Mouse (Mus musculus) liver, embryonic 13.5 days (tissue): ENCODE measurements around the gene Pde6g. TPM values are rescaled to one million over a fixed set of nuclear protein-coding genes. Genes with fewer than 3 reads are reported as not detected.

Experiments used
- ATAC-seq: fragments of 200-750 bp; cut with Nextera tagmentation; 2 replicates; pipeline ENCODE4 v1.8.0; 2017; ENCODE audit warnings: low read depth, mild to moderate bottlenecking, moderate number of reproducible peaks, moderate library complexity
- DNase-seq: peaks from one replicate; pipeline ENCODE4 v3.0.0; 2022
- H3K27ac ChIP-seq: fragments of 300-500 bp; sonication (generic); 2 replicates; pipeline ENCODE4 v1.5.1; 2015; ENCODE audit warnings: moderate library complexity, mild to moderate bottlenecking, inconsistent platforms
- H3K27me3 ChIP-seq: fragments of 300-500 bp; sonication (generic); 2 replicates; pipeline ENCODE4 v1.6.1; 2015; ENCODE audit warnings: mild to moderate bottlenecking, inconsistent platforms
- H3K36me3 ChIP-seq: fragments of 300-500 bp; sonication (generic); 2 replicates; pipeline ENCODE4 v1.6.1; 2015; ENCODE audit warnings: mild to moderate bottlenecking, inconsistent platforms
- H3K4me1 ChIP-seq: fragments of 300-500 bp; sonication (generic); replicated peaks from 2 replicates; pipeline ENCODE4 v1.6.1; 2015; ENCODE audit warnings: inconsistent platforms
- H3K4me2 ChIP-seq: fragments of 300-500 bp; sonication (generic); 2 replicates; pipeline ENCODE4 v1.6.1; 2015; ENCODE audit warnings: inconsistent platforms, mild to moderate bottlenecking, moderate library complexity
- H3K4me3 ChIP-seq: fragments of 300-500 bp; sonication (generic); replicated peaks from 2 replicates; pipeline ENCODE4 v1.5.1; 2015; ENCODE audit warnings: mild to moderate bottlenecking, inconsistent platforms
- H3K9ac ChIP-seq: fragments of 300-500 bp; sonication (generic); 2 replicates; pipeline ENCODE4 v1.6.1; 2015; ENCODE audit warnings: mild to moderate bottlenecking, inconsistent platforms
- H3K9me3 ChIP-seq: fragments of 300-500 bp; sonication (generic); replicated peaks from 2 replicates; pipeline ENCODE4 v1.6.1; 2016; ENCODE audit warnings: inconsistent platforms
- WGBS: fragments of 180-500 bp; shearing (Covaris S2); methylation state at CpG from one replicate; pipeline ENCODE4 v1.1.7; 2015; ENCODE audit not compliant: insufficient replicate concordance; 5-methylcytosine and 5-hydroxymethylcytosine counted together
- polyA plus RNA-seq: library from polyadenylated mRNA; unstranded; fragments of >200 nt; fragmentation: Nextera tagmentation; extraction: Ambion mirVana; gene quantifications from 2 replicates; pipeline ENCODE4 v1.2.1, GENCODE M21; 2015

Pde6g gene
- polyA plus RNA-seq, 1 experiment from 2014 or later = 0.12 TPM

DNA sequence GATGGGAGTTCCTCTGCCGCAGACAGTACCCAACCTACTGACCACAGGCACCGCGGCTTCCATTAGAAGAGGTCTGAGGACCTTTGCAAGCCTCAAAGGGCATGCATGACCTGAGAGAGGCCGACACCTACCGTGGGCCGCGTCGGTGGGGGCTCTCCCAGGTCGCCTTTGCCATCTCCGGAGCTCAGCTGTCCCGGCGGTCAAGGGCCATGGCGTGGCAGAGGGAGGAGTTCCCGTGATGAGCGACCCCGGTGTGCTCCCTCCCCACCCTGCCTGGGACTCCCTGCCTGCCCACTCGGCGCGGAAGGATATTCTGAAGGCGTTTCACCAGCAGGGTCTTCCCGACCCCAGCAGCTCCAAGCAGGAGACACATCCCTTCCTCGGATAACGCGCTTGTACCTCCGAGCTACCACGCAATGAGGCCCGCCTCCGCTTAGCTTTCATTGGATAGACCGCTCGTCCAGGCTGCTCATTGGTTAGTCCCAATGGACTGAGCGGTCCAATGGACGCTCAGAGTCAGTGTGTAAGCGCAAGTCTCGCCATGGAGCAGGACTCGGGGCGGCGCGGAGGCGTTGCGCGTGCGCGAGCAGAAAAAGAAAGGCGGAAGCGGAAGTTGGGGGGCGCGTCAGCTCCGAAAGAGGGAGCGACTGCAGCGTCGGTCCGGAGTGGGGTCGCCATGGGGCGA lies 13.9 kb upstream of the Pde6g start, which contains the start of gene Arl16:
Gene Arl16, minus strand, starts transcription at position 557 of the 685 bp plus-strand sequence.
- ATAC-seq (peak; percentile 100), DNase-seq (peak; percentile 97)
- WGBS = under 1% methylated on average over 53 of the region's 54 CpGs
- Histone ChIP-seq H3K4me1 (peaks cover 37% of the 10 kb centered on the region), H3K9ac (peak within 1 kb of the TSS; percentile 89), H3K9me3 (no peaks in the 10 kb centered on the region), H3K36me3 (peaks cover 65% of the 10 kb centered on the region), H3K27me3 (no peaks in the 10 kb centered on the region), H3K4me2 (peak within 1 kb of the TSS; percentile 90), H3K27ac (peak within 1 kb of the TSS; percentile 76), H3K4me3 (peak within 1 kb of the TSS; percentile 80)

DNA sequence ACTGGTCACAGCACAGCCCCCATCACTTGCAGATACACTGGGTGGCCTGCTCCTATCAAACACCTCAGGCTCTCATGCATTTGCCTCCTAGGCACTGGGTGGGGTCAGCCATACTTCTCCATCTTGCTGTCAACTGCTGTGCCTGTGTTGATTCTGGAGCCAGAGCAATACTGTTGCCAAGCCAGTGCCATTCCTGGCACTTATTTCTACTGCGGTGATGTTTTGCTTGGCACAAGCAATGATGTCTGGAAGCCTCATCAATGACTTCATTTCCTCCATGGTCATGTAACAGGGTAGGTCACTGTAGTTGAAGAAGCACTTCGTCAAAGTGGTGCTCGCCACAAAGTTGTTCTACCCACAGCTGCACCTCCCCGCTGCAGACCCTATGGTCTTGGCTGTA lies 12.2 kb upstream of the Pde6g start:
- H3K4me3 ChIP-seq = peak overlapping the region; percentile 80; the same call in 1 of the 2 replicates

DNA sequence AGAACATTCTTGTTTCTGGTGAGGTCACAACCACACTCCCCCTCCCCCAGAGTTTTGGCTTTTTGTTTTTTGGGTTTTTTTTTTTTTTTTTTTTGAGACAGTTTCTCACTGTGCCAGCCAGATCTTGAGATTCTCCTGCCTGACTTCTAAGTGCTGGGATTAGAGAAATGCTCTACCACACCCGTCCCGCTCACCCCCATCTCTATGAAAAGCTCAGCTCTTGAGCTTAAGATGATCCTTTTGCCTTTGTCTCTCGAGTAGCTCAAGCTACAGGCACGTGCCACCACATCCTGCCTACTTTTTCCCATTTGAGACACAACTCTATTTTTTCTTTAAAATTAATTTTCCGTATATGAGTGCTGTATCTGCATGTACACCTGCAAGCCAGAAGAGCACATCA lies 11.1 kb upstream of the Pde6g start:
- DNase-seq (no peak), ATAC-seq (no peak)
- Histone ChIP-seq H3K4me1 (peaks cover 45% of the 10 kb centered on the region), H3K4me3 (no peak overlapping the region), H3K27me3 (no peaks in the 10 kb centered on the region), H3K4me2 (no peak overlapping the region), H3K9me3 (no peaks in the 10 kb centered on the region), H3K9ac (no peak overlapping the region), H3K27ac (peak overlapping the region; percentile 21; the same call in 1 of the 2 replicates), H3K36me3 (peaks cover 63% of the 10 kb centered on the region)
- 73% methylated on average over 5 of the region's 5 CpGs for WGBS

More for the DNA sequence above, 12.2 kb upstream of the Pde6g start:
- Histone ChIP-seq H3K27me3 (no peaks in the 10 kb centered on the region), H3K9me3 (no peaks in the 10 kb centered on the region), H3K4me1 (peaks cover 37% of the 10 kb centered on the region), H3K4me2 (peak overlapping the region; percentile 90), H3K36me3 (peaks cover 65% of the 10 kb centered on the region), H3K9ac (no peak overlapping the region), H3K27ac (no peak overlapping the region)
- WGBS = 83% methylated on average over 4 of the region's 4 CpGs
- DNase-seq = no peak
- no peak for ATAC-seq

DNA sequence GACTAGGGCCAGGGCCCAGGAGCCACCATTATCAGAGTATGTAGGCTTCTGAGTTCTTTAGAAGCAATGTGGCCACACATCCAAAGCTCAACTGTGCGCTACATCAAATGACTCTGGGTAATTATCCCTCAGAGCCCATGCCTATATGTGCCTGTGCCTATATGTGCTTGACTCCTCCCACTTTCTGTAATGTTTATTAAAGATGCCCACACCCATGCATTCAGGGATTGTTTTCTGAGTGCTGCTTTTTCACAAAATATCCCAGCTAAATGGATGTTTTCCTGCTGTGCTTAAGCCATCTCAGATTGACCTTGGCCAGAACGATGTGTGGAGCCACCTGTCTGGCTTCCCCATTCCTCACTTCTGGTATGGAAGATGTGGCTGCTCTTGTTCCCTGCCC lies 10.2 kb upstream of the Pde6g start:
- Histone ChIP-seq H3K27me3 (no peaks in the 10 kb centered on the region), H3K4me2 (no peak overlapping the region), H3K9me3 (no peaks in the 10 kb centered on the region), H3K9ac (no peak overlapping the region), H3K36me3 (peaks cover 60% of the 10 kb centered on the region), H3K4me1 (peaks cover 45% of the 10 kb centered on the region), H3K27ac (no peak overlapping the region), H3K4me3 (no peak overlapping the region)
- 75% methylated on average over 2 of the region's 2 CpGs for WGBS
- no peak for DNase-seq
- no peak for ATAC-seq

DNA sequence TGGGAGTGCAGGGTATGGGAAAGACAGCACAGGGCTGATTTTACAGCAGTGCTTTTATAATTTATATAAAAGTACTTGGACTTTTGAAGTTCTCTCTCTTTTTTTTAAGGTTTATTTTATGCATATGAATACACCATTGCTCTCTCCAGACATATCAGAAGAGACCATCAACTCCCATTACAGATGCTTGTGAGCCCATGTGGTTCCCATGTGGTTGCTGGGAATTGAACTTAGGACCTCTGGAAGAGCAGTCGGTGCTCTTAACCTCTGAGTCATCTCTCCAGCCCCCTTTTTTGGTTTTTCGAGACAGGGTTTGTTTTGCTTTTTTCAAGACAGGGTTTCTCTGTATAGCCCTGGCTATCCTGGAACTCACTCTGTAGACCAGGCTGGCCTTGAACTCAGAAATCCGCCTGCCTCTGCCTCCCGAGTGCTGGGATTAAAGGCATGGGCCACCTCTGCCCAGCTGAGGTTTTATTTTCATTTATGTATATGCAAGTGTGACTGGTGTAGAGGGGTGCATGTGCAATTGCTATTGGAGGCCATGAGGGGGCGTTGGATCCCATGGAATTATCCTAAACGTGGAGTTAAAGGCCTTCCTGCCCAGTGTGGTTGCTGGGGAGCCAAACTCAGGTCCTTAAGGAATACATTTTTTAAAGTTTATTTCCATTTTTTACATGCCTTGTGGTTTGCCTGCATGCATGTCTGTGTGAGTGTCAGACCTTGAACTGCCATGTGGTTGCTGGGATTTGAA lies 5.7 kb upstream of the Pde6g start:
- Histone ChIP-seq H3K4me3 (peak overlapping the region; percentile 79), H3K9ac (peak overlapping the region; percentile 87), H3K27me3 (no peaks in the 10 kb centered on the region), H3K27ac (peak overlapping the region; percentile 87), H3K36me3 (peaks cover 43% of the 10 kb centered on the region), H3K9me3 (no peaks in the 10 kb centered on the region), H3K4me1 (peaks cover 54% of the 10 kb centered on the region), H3K4me2 (peak overlapping the region; percentile 86)
- DNase-seq (no peak), ATAC-seq (no peak)
- WGBS = 25% methylated on average over 6 of the region's 6 CpGs

DNA sequence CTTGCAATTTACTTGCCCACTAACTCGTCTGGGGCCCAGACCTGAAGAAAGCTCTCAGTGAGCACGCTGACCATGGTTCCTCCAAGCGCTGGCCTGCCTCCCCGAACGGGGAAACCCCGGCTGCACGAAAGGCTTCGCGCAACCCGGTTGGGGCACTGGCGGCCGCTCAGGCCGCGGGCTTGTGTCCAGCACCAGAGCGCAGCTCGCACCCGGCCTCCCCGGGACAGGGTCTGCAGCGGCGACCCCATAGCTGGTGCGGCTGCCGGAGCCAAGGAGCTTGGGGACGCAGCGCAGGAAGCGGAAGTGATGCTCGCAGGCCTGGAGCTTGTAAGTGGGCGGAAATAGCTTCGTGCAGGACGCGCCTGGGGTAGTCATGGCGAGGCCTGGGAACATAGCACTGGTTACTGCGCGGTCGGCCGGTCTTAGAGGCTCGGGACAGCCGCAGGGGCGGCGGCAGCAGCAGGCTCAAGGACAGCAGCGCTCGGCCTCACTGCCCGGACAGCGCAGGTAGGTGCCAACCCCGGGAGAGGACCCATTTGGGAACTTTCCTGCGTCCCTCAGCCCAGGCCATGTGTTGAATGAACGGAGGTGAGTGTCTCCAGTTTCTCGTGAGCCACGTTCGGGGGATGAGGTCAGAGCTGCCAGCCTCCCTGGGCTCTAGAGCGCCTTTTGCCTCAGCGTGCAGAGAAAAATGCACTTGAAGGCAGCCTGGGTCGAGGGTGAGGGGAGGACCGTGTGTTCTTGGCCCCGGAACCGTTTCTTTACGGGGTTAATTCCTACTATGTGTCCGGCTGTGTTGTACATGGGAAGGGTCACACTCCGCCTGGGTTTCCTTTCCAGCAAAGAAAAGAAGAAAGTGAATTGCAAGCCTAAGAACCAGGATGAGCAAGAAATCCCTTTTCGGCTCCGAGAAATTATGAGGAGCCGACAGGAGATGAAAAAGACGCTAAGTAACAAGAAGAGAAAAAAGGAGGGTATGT lies 4.8 kb upstream of the Pde6g start, which contains the start of the genes Oxld1 and Ccdc137:
Gene Oxld1, minus strand, starts transcription at position 297 of the 980 bp plus-strand sequence.
Gene Ccdc137, plus strand, starts transcription at position 344 of the 980 bp plus-strand sequence.
- Histone ChIP-seq H3K9me3 (no peaks in the 10 kb centered on the region), H3K36me3 (peaks cover 35% of the 10 kb centered on the region), H3K9ac (peak within 1 kb of the TSS; percentile 87), H3K27ac (peak within 1 kb of the TSS; percentile 87), H3K4me3 (peak within 1 kb of the TSS; percentile 79), H3K4me1 (peaks cover 54% of the 10 kb centered on the region), H3K4me2 (peak within 1 kb of the TSS; percentile 86), H3K27me3 (no peaks in the 10 kb centered on the region)
- DNase-seq (peak; percentile 73), ATAC-seq (peak; percentile 84)
- 3% methylated on average over 62 of the region's 62 CpGs for WGBS

DNA sequence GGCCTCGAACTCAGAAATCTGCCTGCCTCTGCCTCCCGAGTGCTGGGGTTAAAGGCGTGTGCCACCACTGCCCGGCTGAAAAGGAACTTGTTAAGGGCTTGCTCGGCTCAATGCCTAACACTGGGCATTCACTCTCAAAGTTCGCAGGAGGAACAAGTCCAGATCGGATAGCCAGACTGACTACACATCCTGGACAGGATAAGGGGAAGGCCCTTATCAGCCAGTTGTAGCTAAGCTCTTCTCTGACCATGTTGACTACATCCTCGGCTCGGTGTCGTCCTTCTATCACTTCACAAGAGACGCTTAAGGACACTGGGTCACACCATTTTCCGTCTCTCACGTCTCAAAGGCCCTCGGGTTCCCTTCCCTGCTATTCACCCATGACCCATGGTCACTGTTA lies 4.1 kb upstream of the Pde6g start:
- Histone ChIP-seq H3K27ac (peak overlapping the region; percentile 87), H3K27me3 (no peaks in the 10 kb centered on the region), H3K4me2 (peak overlapping the region; percentile 86), H3K36me3 (peaks cover 28% of the 10 kb centered on the region), H3K9ac (peak overlapping the region; percentile 87), H3K4me3 (peak overlapping the region; percentile 79), H3K9me3 (no peaks in the 10 kb centered on the region), H3K4me1 (peaks cover 54% of the 10 kb centered on the region)
- WGBS = 9% methylated on average over 14 of the region's 14 CpGs
- no peak for DNase-seq
- peak; percentile 46 for ATAC-seq

DNA sequence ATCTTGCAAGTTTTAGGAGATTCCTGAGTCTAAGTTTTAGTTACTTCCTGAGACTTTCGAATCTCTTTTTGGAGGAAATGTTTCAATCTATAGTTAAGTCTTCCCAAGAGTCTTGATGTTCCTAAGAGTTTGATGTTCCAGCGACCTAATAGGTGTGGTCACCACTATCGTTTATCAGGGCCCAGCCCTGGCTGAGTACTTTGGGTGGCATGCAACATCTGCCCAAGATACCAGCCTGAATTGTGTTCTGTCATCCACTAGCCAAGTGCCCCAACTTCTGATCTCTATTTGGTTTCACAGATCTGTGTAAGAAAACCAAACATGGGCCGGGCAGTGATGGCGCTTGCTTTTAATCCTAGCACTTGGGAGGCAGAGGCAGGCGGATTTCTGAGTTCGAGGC lies 2.1 kb upstream of the Pde6g start:
- Histone ChIP-seq H3K4me2 (peak overlapping the region; percentile 47), H3K4me1 (peaks cover 54% of the 10 kb centered on the region), H3K9ac (peak overlapping the region; percentile 42; the same call in 1 of the 2 replicates), H3K27ac (peak overlapping the region; percentile 74), H3K4me3 (no peak overlapping the region), H3K36me3 (peaks cover 9% of the 10 kb centered on the region), H3K27me3 (no peaks in the 10 kb centered on the region), H3K9me3 (no peaks in the 10 kb centered on the region)
- WGBS = 68% methylated on average over 7 of the region's 7 CpGs
- DNase-seq (peak; percentile 38), ATAC-seq (peak; percentile 47)

DNA sequence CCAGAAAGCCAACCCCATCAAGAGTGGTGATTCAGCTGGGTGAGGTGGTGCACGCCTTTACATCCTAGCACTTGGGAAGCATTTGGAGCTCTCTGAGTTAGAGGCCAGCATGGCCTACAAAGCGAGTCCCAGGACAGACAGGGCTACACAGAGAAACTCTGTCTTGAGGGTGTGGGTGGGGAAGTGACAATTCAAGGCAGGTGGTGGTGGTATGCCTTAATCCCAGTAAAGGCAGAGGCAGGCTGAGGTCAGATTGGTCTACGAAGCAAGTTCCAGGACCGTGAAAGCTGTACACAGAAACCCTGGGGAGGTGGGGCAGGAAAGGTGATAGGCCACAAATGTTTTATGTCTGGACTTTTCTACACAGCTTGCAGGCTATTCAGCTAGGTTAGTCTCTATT lies 1.7 kb upstream of the Pde6g start:
- DNase-seq (no peak), ATAC-seq (no peak)
- H3K4me1 ChIP-seq = peaks cover 53% of the 10 kb centered on the region
- peaks cover 6% of the 10 kb centered on the region for H3K36me3 ChIP-seq
- peak overlapping the region; percentile 47; the same call in 1 of the 2 replicates for H3K4me2 ChIP-seq
- H3K27ac ChIP-seq = peak overlapping the region; percentile 74
- H3K9me3 ChIP-seq = no peaks in the 10 kb centered on the region
- H3K9ac ChIP-seq = peak overlapping the region; percentile 42; the same call in 1 of the 2 replicates
- no peak overlapping the region for H3K4me3 ChIP-seq
- WGBS = 93% methylated on average over 4 of the region's 4 CpGs
- no peaks in the 10 kb centered on the region for H3K27me3 ChIP-seq

DNA sequence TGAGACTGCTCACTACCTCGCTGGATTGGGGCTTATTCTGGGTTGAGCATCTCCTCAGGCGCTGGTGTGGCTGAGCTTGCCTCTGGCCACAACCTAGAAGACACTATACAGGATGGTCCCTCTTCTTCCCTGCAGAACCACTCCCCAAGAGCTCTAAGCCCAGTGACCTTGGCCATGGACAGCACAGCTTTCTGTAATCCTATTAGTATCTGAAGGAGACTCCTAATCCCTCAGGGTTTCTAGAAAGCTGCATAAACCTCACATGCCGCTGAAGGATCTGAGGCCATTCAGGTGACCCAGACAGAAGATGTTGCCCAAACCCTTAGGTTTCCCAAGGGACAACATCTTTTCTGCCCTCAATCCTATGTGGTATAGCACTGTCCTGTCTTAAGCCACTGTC lies 1.1 kb downstream of the Pde6g start:
- 56% methylated on average over 3 of the region's 3 CpGs for WGBS
- no peak overlapping the region for H3K9ac ChIP-seq

More for the DNA sequence above, 1.1 kb downstream of the Pde6g start:
- ATAC-seq (no peak), DNase-seq (no peak)
- Histone ChIP-seq H3K27ac (no peak overlapping the region), H3K9me3 (no peaks in the 10 kb centered on the region), H3K4me1 (peaks cover 33% of the 10 kb centered on the region), H3K4me3 (no peak overlapping the region), H3K27me3 (no peaks in the 10 kb centered on the region), H3K36me3 (no peaks in the 10 kb centered on the region; the same call in 1 of the 2 replicates), H3K4me2 (no peak overlapping the region)
